Mouse (Mus musculus) kidney, postnatal 36 days (tissue): ENCODE results near the gene Ereg.

ENCODE experiments used
- DNase-seq, 2 experiments: peaks; one replicate each; pipeline ENCODE4 v3.0.0; 2021 to 2022; ENCODE audit warnings: mixed read lengths in 2 of 2

The Ereg gene

GRCm38 (mm10) chr5:91113967-91114366 lies 39.5 kb downstream of the Ereg start:
- DNase-seq = no peak

- DNase-seq = no peak
Measured at GRCm38 (mm10) chr5:91114574-91114973, 40.2 kb downstream of the Ereg start.

GRCm38 (mm10) chr5:91118618-91119017 lies 44.2 kb downstream of the Ereg start:
- no peak for DNase-seq

- no peak for DNase-seq
Measured at GRCm38 (mm10) chr5:91123404-91123803, 49.0 kb downstream of the Ereg start.

- no peak for DNase-seq
Measured at GRCm38 (mm10) chr5:91124140-91124539, 49.7 kb downstream of the Ereg start.

GRCm38 (mm10) chr5:91126623-91127022 lies 52.2 kb downstream of the Ereg start:
- no peak for DNase-seq

GRCm38 (mm10) chr5:91134961-91135360 lies 60.5 kb downstream of the Ereg start:
- no peak for DNase-seq

- DNase-seq = no peak
Measured at GRCm38 (mm10) chr5:91138970-91139369, 64.5 kb downstream of the Ereg start.

- DNase-seq = peak; percentile 45 to 76
Measured at GRCm38 (mm10) chr5:91139446-91139873, 65.0 kb downstream of the Ereg start, which contains the start of gene Areg. TSS of gene Areg (plus strand) at chr5:91139599.

- no peak for DNase-seq
Measured at GRCm38 (mm10) chr5:91140896-91141448, 66.5 kb downstream of the Ereg start.
